Mouse (Mus musculus) midbrain, embryonic 14.5 days (tissue): ENCODE measurements at regions not wholly inside any gene's neighbourhood (a gene's known extent, or its start where the extent isn't known, plus 50 kb on each side); places are given as distances from the start of the nearest gene placed in this dataset.

Source experiments
- ATAC-seq: fragments of 200-750 bp; cut with Nextera tagmentation; 2 replicates; pipeline ENCODE4 v1.8.0; 2017; ENCODE audit warnings: moderate number of reproducible peaks, moderate library complexity; ENCODE audit not compliant: low FRiP score, low TSS enrichment
- DNase-seq: peaks from one replicate; pipeline ENCODE4 v3.0.0-alpha.2; 2015
- H3K27ac ChIP-seq: fragments of 300-500 bp; sonication (generic); replicated peaks from 2 replicates; pipeline ENCODE4 v1.5.1; 2014; ENCODE audit warnings: mild to moderate bottlenecking, low read depth, low read length, moderate library complexity
- H3K27me3 ChIP-seq: fragments of 300-500 bp; sonication (generic); 2 replicates; pipeline ENCODE4 v1.6.1; 2014; ENCODE audit warnings: low read length, control low read depth, mixed read lengths; ENCODE audit not compliant: control insufficient read depth, insufficient read depth
- H3K36me3 ChIP-seq: fragments of 300-500 bp; sonication (generic); 2 replicates; pipeline ENCODE4 v1.6.1; 2014; ENCODE audit warnings: low read length, control low read depth; ENCODE audit not compliant: control insufficient read depth, insufficient read depth
- H3K4me1 ChIP-seq: fragments of 300-500 bp; sonication (generic); 2 replicates; pipeline ENCODE4 v1.6.1; 2014; ENCODE audit warnings: mild to moderate bottlenecking, antibody characterized with exemption, low read length, control low read depth; ENCODE audit not compliant: control insufficient read depth, insufficient read depth
- H3K4me2 ChIP-seq: fragments of 300-500 bp; sonication (generic); 2 replicates; pipeline ENCODE4 v1.6.1; 2014; ENCODE audit warnings: mild to moderate bottlenecking, low read length, moderate library complexity
- H3K4me3 ChIP-seq: fragments of 300-500 bp; sonication (generic); replicated peaks from 2 replicates; pipeline ENCODE4 v1.5.1; 2014; ENCODE audit warnings: low read depth, low read length
- H3K9ac ChIP-seq: fragments of 300-500 bp; sonication (generic); replicated peaks from 2 replicates; pipeline ENCODE4 v1.6.1; 2014; ENCODE audit warnings: mild to moderate bottlenecking, low read length, moderate library complexity
- H3K9me3 ChIP-seq: fragments of 300-500 bp; sonication (generic); 2 replicates; pipeline ENCODE4 v1.6.1; 2016; ENCODE audit warnings: low read length, control low read depth, mixed read lengths; ENCODE audit not compliant: control insufficient read depth
- WGBS: fragments of 180-500 bp; shearing (Covaris S2); extraction: QIAGEN DNeasy Blood & Tissue Kit; methylation state at CpG from one replicate; pipeline ENCODE4 v1.1.7; 2014; 5-methylcytosine and 5-hydroxymethylcytosine counted together

DNA sequence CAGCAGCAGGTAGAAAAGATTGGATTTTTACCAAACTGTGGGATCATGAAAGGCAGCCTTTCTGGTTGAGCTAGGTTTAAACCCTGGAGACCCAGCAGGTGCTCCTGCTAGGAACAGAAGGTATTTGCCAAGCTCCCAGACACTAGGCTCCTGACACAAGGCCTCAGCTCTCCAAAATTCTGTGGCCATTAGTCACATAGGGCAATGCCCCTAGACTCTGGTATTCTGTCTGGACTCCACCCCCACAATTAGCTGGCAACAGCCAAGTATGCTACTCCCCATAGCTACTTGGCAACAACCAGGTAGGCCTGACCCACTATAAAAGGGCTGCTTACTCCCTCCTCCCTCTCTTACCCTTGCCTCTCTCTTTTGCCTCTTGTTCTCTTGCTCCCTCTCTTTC is 480.7 kb upstream of the A830018L16Rik start:
- H3K4me3 ChIP-seq: no peak overlapping the region
- H3K36me3 ChIP-seq: no peaks in the 10 kb centered on the region
- H3K4me2 ChIP-seq: no peak overlapping the region
- no peak for DNase-seq
- no peaks in the 10 kb centered on the region for H3K27me3 ChIP-seq
- no peaks in the 10 kb centered on the region for H3K9me3 ChIP-seq
- no peaks in the 10 kb centered on the region for H3K4me1 ChIP-seq
- H3K27ac ChIP-seq: no peak overlapping the region
- no peak overlapping the region for H3K9ac ChIP-seq
- ATAC-seq: no peak

- Histone ChIP-seq H3K4me2 (no peak overlapping the region), H3K9ac (no peak overlapping the region), H3K9me3 (no peaks in the 10 kb centered on the region), H3K27ac (no peak overlapping the region), H3K36me3 (no peaks in the 10 kb centered on the region), H3K4me3 (no peak overlapping the region), H3K27me3 (no peaks in the 10 kb centered on the region), H3K4me1 (no peaks in the 10 kb centered on the region)
- DNase-seq (no peak), ATAC-seq (no peak)
- 57% methylated on average over 3 of the region's 3 CpGs for WGBS
Observed at GRCm38 (mm10) chr1:10938436-10938835, 475.5 kb upstream of the A830018L16Rik start.

DNA sequence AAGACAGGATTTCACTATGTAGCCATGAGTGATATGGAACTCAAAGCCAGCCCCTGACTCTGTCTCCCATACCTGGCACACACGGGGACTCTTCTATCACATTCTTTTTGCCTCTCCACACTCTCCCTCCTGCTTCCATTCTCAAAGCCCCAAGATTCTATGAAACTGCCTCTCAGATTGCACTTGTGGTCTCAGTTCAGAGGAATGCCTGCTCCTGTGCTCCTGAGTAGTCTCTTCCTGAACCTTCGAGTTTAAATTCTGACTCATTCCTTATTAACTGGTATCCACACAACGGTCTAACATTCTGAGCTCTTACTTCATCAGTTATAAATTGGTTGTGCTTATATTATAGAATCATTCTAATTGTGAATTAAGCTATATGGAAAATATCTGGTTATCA is 473.6 kb upstream of the A830018L16Rik start:
- no peaks in the 10 kb centered on the region for H3K4me1 ChIP-seq
- WGBS: 82% methylated on average over 3 of the region's 3 CpGs
- H3K4me2 ChIP-seq: no peak overlapping the region
- ATAC-seq (no peak), DNase-seq (no peak)
- H3K36me3 ChIP-seq: no peaks in the 10 kb centered on the region
- H3K27me3 ChIP-seq: no peaks in the 10 kb centered on the region
- H3K9me3 ChIP-seq: no peaks in the 10 kb centered on the region
- no peak overlapping the region for H3K27ac ChIP-seq
- H3K4me3 ChIP-seq: no peak overlapping the region
- H3K9ac ChIP-seq: no peak overlapping the region

- Histone ChIP-seq H3K4me1 (no peaks in the 10 kb centered on the region), H3K4me3 (no peak overlapping the region), H3K36me3 (no peaks in the 10 kb centered on the region), H3K9ac (no peak overlapping the region), H3K4me2 (no peak overlapping the region), H3K9me3 (no peaks in the 10 kb centered on the region), H3K27ac (no peak overlapping the region), H3K27me3 (no peaks in the 10 kb centered on the region)
- no peak for ATAC-seq
- DNase-seq: no peak
- WGBS: 51% methylated on average over 4 of the region's 4 CpGs
Observed at GRCm38 (mm10) chr1:10942979-10943378, 470.9 kb upstream of the A830018L16Rik start.
